Mouse (Mus musculus): ENCODE data around the gene Cep41.

The Cep41 gene

GRCm38 (mm10) chr6:30711365-30711763 lies 17.8 kb upstream of the Cep41 start:
- no peak for DNase-seq (ENCODE audit: low read depth, low spot score)

- no peak for DNase-seq (ENCODE audit: low read depth, low spot score)
Measured at GRCm38 (mm10) chr6:30710371-30711364, 17.1 kb upstream of the Cep41 start.

GRCm38 (mm10) chr6:30709115-30709514 lies 15.6 kb upstream of the Cep41 start:
- no peak for DNase-seq (ENCODE audit: low read depth, low spot score)

- DNase-seq (ENCODE audit: low read depth, low spot score): no peak
Measured at GRCm38 (mm10) chr6:30703977-30704602, 10.5 kb upstream of the Cep41 start.

GRCm38 (mm10) chr6:30703476-30703875 lies 9.9 kb upstream of the Cep41 start:
- DNase-seq (ENCODE audit: low read depth, low spot score): no peak

GRCm38 (mm10) chr6:30702881-30703280 lies 9.3 kb upstream of the Cep41 start:
- DNase-seq (ENCODE audit: low read depth, low spot score): no peak

GRCm38 (mm10) chr6:30700182-30700581 lies 6.6 kb upstream of the Cep41 start:
- no peak for DNase-seq (ENCODE audit: low read depth, low spot score)

- DNase-seq (ENCODE audit: low read depth, low spot score): no peak
Measured at GRCm38 (mm10) chr6:30698036-30698435, 4.5 kb upstream of the Cep41 start.

GRCm38 (mm10) chr6:30697464-30697863 lies 3.9 kb upstream of the Cep41 start:
- DNase-seq (ENCODE audit: low read depth, low spot score): no peak

- DNase-seq (ENCODE audit: low read depth, low spot score): no peak
Measured at GRCm38 (mm10) chr6:30695124-30695523, 1.6 kb upstream of the Cep41 start.

- peak; percentile 24 for DNase-seq (ENCODE audit: low read depth, low spot score)
Measured at GRCm38 (mm10) chr6:30694209-30694608, 660 bp upstream of the Cep41 start.

GRCm38 (mm10) chr6:30692826-30693225 lies 723 bp downstream of the Cep41 start:
- peak; percentile 7 for DNase-seq (ENCODE audit: low read depth, low spot score)

GRCm38 (mm10) chr6:30687198-30687597 lies 6.4 kb downstream of the Cep41 start:
- DNase-seq (ENCODE audit: low read depth, low spot score): no peak

- DNase-seq (ENCODE audit: low read depth, low spot score): no peak
Measured at GRCm38 (mm10) chr6:30684570-30684969, 9.0 kb downstream of the Cep41 start.

- no peak for DNase-seq (ENCODE audit: low read depth, low spot score)
Measured at GRCm38 (mm10) chr6:30681935-30682900, 11.3 kb downstream of the Cep41 start.

- no peak for DNase-seq (ENCODE audit: low read depth, low spot score)
Measured at GRCm38 (mm10) chr6:30680442-30680841, 13.1 kb downstream of the Cep41 start.

GRCm38 (mm10) chr6:30679567-30679966 lies 14.0 kb downstream of the Cep41 start:
- no peak for DNase-seq (ENCODE audit: low read depth, low spot score)

GRCm38 (mm10) chr6:30678482-30678881 lies 15.1 kb downstream of the Cep41 start:
- no peak for DNase-seq (ENCODE audit: low read depth, low spot score)

- no peak for DNase-seq (ENCODE audit: low read depth, low spot score)
Measured at GRCm38 (mm10) chr6:30677591-30677990, 16.0 kb downstream of the Cep41 start.

- DNase-seq (ENCODE audit: low read depth, low spot score): no peak
Measured at GRCm38 (mm10) chr6:30676506-30676905, 17.0 kb downstream of the Cep41 start.

- no peak for DNase-seq (ENCODE audit: low read depth, low spot score)
Measured at GRCm38 (mm10) chr6:30675281-30675771, 18.2 kb downstream of the Cep41 start.
